Mouse (Mus musculus) C2C12 (cell line): Measurements from ENCODE around the gene Ywhah. TPM values are rescaled to one million over a fixed set of nuclear protein-coding genes. Genes with fewer than 3 reads are reported as not detected.

Experiments
- H3K27me3 ChIP-seq: one replicate; pipeline ENCODE4 v1.6.1; 2011; ENCODE audit not compliant: control insufficient read depth, insufficient read depth, insufficient read length
- H3K36me3 ChIP-seq: one replicate; pipeline ENCODE4 v1.6.1; 2011; ENCODE audit not compliant: control insufficient read depth, insufficient read depth
- H3K4me3 ChIP-seq: one replicate; pipeline ENCODE4 v1.5.1; 2011; ENCODE audit warnings: mild to moderate bottlenecking, control low read depth; ENCODE audit not compliant: poor library complexity, insufficient read depth, severe bottlenecking
- H3K79me2 ChIP-seq: one replicate; pipeline ENCODE4 v1.6.1; 2011; ENCODE audit not compliant: control insufficient read depth, insufficient read depth
- H3K79me3 ChIP-seq: one replicate; pipeline ENCODE4 v1.6.1; 2011; ENCODE audit warnings: low read depth, control low read depth
- H3ac ChIP-seq: one replicate; pipeline ENCODE3; 2011; ENCODE audit warnings: low read depth; ENCODE audit not compliant: control insufficient read depth, insufficient read length
- CEBPB ChIP-seq: IDR thresholded peaks from one replicate; pipeline ENCODE4 v1.6.1; 2011; ENCODE audit warnings: low read depth, mild to moderate bottlenecking, control low read depth, moderate library complexity
- CTCF ChIP-seq: IDR thresholded peaks from one replicate; pipeline ENCODE4 v1.5.1; 2011; ENCODE audit not compliant: control insufficient read depth, insufficient read depth, insufficient read length
- FOSL1 ChIP-seq: IDR thresholded peaks from one replicate; pipeline ENCODE4 v1.8.0; 2011; ENCODE audit warnings: mild to moderate bottlenecking, low read length; ENCODE audit not compliant: poor library complexity, insufficient read depth, severe bottlenecking
- MAX ChIP-seq: IDR thresholded peaks from one replicate; pipeline ENCODE4 v1.6.1; 2011; ENCODE audit warnings: mild to moderate bottlenecking, control low read depth
- MYOD1 ChIP-seq: IDR thresholded peaks from one replicate; pipeline ENCODE4 v1.6.1; 2011; ENCODE audit warnings: low read depth; ENCODE audit not compliant: control insufficient read depth, insufficient read length
- MYOG ChIP-seq: IDR thresholded peaks from one replicate; pipeline ENCODE4 v1.6.1; 2011; ENCODE audit not compliant: control insufficient read depth, insufficient read length; ENCODE audit errors: extremely low read depth
- USF1 ChIP-seq: IDR thresholded peaks from one replicate; pipeline ENCODE4 v1.6.1; 2011; ENCODE audit warnings: low read depth, mild to moderate bottlenecking, control low read depth, moderate library complexity
- polyA plus RNA-seq: library from polyadenylated mRNA; unstranded; fragments of >200 nt; fragmentation: generic; extraction: Trizol; gene quantifications from one replicate; pipeline ENCODE4 v1.2.1, GENCODE M21; 2012; ENCODE audit warnings: missing spikeins

Ywhah gene
- polyA plus RNA-seq, 1 experiment = 213 TPM

DNA sequence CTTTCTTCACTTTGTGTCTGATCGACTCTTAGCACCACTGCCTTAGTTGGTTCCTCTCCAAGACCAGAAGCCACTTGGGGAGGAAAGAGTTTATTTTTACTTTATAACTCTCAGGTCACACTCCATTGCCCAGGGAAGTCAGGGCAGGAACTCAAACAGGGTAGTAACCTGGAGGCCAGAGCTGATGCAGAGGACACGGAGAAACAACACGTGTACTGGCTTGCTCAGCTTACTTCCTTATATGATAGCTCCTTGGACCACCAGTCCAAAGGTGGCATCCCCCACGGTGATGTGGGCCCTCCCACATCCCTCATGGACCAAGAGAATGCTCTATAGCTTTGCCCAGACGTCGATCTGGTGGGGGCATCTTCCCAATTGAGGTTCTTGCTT, 26.7 kb downstream of the Ywhah start:
- H3K4me3 ChIP-seq = no peak overlapping the region
- H3K36me3 ChIP-seq = no peaks in the 10 kb centered on the region
- no peak for TF ChIP-seq CTCF
- TF ChIP-seq FOSL1 = no peak
- TF ChIP-seq MAX = no peak
- TF ChIP-seq MYOD1 = no peak
- TF ChIP-seq USF1 = no peak
- no peak for TF ChIP-seq CEBPB
- TF ChIP-seq MYOG = no peak
- H3K79me2 ChIP-seq = no peaks in the 10 kb centered on the region
- peaks cover 60% of the 10 kb centered on the region for H3K27me3 ChIP-seq
- H3ac ChIP-seq = no peak overlapping the region
- no peaks in the 10 kb centered on the region for H3K79me3 ChIP-seq

DNA sequence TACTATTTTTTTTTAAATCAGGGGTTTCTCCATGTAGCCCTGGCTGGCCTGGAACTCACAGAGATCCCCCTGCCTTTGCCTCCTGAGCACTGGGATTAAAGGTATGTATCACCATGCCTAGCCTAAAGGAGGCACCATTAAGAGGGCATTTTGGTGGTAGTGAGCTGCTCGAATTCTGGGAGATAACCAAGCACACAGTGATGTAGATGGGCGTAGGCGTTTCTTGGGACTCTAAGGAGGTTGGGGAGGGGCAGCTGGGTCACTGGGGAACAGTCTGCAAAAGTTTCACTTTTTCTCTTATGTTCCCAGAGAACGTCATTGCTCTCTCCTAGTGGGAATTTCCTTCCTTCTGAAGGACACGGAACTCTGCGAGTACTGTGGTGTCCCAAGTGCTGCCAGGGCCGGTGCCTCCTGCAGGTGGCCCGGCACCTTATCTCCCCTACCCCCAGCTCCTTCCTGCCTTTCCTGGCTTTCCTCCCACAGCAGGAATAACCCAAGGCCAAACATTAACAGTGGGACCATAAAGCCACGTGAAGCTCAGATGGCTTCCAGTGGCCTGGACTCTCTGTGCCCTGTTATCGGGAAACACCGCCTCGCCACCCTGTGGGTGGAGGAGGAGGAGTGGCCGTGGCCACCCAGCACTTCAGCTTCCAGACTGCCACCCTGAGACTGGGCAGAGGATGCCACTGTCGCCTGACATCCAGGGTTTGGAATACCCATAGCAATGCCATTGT, 34.4 kb downstream of the Ywhah start:
- H3K27me3 ChIP-seq = peaks cover 49% of the 10 kb centered on the region
- TF ChIP-seq USF1 = no peak
- H3K79me3 ChIP-seq = no peaks in the 10 kb centered on the region
- no peak overlapping the region for H3ac ChIP-seq
- H3K79me2 ChIP-seq = no peaks in the 10 kb centered on the region
- H3K36me3 ChIP-seq = no peaks in the 10 kb centered on the region
- H3K4me3 ChIP-seq = no peak overlapping the region

DNA sequence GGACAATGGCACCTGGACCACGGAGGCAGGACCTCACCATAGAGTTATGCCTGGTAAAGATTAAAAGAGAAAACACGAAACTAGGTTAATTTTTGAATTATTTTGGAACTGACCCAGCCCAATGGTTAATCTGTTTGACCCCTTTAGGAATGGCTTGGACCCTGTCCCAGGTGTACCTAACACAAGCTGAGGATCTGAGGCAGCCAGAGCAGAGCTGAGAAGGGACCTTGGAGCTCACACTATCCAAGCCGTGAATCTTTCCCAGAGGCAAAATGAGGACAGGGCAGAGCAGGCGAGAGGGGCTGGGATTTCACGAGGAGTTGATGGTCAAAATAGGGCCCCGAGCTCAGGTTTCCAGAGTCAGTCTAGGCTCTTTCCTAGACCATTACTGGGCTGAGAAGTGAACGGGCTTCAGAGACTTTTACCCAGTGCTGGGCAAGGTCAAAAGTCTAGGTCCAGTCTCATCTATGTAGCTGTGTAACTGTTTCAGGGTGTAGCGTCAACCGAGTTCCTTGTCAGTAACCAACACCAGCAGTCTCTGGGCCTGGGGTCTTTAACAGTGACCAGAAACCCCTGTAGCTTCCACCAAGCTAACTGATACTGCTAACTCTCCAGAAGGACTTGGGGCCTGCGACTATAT, 37.6 kb downstream of the Ywhah start:
- Histone ChIP-seq H3ac (no peak overlapping the region), H3K79me2 (no peaks in the 10 kb centered on the region), H3K79me3 (no peaks in the 10 kb centered on the region), H3K36me3 (no peaks in the 10 kb centered on the region), H3K4me3 (no peak overlapping the region), H3K27me3 (peaks cover 29% of the 10 kb centered on the region)
- TF ChIP-seq MYOD1 = no peak
- no peak for TF ChIP-seq FOSL1
- no peak for TF ChIP-seq USF1
- no peak for TF ChIP-seq MAX
- TF ChIP-seq CEBPB = no peak
- TF ChIP-seq MYOG = no peak
- no peak for TF ChIP-seq CTCF

DNA sequence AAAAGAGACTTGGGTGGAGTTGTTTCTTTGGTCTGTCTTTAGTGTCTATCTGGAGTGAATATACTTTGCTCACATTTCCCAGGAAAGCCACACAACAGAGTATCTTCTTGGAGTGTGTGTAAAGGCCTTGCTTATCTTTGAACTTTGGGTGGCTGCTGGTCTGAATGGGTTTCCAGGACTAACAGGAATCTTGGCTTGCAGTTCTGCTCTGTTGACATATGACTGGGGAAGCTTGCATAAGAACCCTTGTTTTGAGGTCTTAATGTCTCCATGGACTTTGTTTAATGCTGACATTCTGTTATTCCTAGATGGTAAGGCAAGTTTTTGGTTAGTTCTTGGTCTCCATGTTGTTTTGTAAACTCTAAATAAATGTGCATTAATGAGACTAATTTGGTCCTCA, 51.5 kb downstream of the Ywhah start:
- Histone ChIP-seq H3K36me3 (no peaks in the 10 kb centered on the region), H3ac (no peak overlapping the region), H3K27me3 (peaks cover 8% of the 10 kb centered on the region), H3K79me3 (no peaks in the 10 kb centered on the region), H3K4me3 (no peak overlapping the region), H3K79me2 (no peaks in the 10 kb centered on the region)
- TF ChIP-seq CTCF (no peak), MYOG (no peak), CEBPB (no peak), USF1 (no peak), MAX (no peak), FOSL1 (no peak), MYOD1 (no peak)

DNA sequence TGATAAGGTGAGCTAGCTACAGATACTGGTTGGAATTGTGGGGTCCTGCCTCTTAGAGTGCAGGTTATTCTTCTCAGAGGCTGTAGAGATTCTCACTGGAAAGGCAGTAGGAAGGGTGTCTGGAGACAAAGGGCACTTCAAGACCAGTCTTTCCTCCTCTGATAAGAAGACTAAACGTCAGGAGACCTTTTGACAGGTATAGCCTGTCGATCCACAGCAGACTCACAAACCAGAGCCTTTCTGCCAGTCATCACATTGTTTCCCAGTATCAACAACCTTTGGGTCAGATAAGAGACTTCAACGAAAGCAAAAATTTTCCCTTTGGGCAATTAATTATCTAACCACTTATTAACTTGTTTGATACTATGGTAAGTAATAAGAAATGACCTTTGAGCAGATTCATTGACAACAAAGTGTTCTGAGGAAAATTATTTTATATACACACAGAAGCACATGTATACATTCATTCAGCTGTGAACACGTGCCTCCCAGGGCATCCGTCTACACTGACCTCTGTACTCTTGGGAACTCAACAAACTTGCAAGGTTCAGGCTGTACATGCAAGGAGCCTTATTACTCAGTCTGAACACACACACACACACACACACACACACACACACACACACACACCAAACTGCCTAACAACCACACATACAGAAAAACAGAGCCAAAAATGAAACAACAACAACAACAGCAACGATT, 58.0 kb downstream of the Ywhah start:
- Histone ChIP-seq H3K79me2 (no peaks in the 10 kb centered on the region), H3K36me3 (no peaks in the 10 kb centered on the region), H3K27me3 (peaks cover 20% of the 10 kb centered on the region), H3ac (no peak overlapping the region), H3K4me3 (no peak overlapping the region), H3K79me3 (no peaks in the 10 kb centered on the region)
- TF ChIP-seq FOSL1 (no peak), CEBPB (no peak), MYOG (no peak), CTCF (no peak), USF1 (no peak), MAX (no peak), MYOD1 (no peak)

Other genes with a start within 250 kb of the Ywhah start
- 39.9 TPM for gene Pisd, start 233.2 kb upstream of the Ywhah start, polyA plus RNA-seq
- gene Gm20671, start 191.7 kb upstream of the Ywhah start, polyA plus RNA-seq = 0.06 TPM
- 3.9 TPM for gene Prr14l, start 164.6 kb upstream of the Ywhah start, polyA plus RNA-seq
- gene Depdc5, start 155.1 kb upstream of the Ywhah start, polyA plus RNA-seq = 11.6 TPM
- 0.01 TPM for gene Slc5a1, start 85.4 kb downstream of the Ywhah start, polyA plus RNA-seq
- gene Spon2, start 199.6 kb downstream of the Ywhah start, polyA plus RNA-seq = 1.4 TPM